Mouse (Mus musculus): ENCODE measurements around the gene Rai1.

DNA sequence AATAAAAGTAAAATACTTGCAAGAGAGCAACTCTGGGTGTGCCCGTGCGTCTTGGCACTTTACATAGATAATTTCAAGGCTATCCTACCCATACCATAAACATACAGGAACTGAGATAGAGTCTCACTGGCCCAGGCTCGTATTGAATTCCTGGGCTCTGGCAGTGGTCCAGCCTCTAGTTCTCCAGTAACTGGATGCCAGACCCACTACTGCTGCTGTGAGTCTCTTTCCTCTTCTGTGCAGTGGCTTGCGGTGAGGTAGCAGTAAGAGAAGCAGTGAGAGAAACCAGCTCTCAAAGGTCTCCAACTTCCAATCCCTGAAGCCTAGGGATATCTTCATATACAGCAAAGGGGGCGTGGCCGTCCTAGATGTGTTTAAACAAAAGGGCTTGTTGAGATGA, 2.1 kb upstream of the Rai1 start:
- no peak for TF ChIP-seq POLR2A (IDR thresholded peaks at IDR 0.05; ENCODE audit: control insufficient read depth, low read depth, low read length)
- TF ChIP-seq CTCF (IDR thresholded peaks at IDR 0.05; ENCODE audit: control insufficient read depth, insufficient read depth, insufficient replicate concordance, low read depth, low read length) = no peak
